Mouse (Mus musculus) retina, postnatal 1 day (tissue): Measurements from ENCODE around the gene Gm8126.
"Not testable (repeated sequence)": the region's sequence is repeated elsewhere in the genome, so short reads cannot be mapped to it uniquely, and the experiment has no call there.

Experiments
- DNase-seq: peaks from one replicate; pipeline ENCODE4 v3.0.0-alpha.2; 2012

The Gm8126 gene

DNA sequence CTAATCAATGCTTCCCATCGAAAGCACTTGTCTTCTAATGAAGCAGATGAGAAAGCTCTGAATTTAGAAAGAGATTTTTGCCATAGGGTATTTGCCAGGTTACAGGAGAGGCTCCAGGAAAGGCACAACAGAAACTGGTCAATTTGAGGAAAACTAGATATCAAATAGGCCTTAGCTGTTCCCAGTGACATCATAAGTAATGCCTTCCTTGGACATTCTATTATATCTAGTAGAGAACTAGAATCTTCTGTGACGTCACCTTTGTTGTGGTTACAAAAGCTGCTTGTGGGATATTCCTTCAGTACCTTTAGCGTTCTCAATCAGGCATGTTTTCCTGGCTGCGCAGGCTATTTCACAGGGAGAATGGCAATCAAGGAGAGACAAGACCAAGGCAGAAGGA lies at the start of gene Gm8126:
Gene Gm8126 (plus strand): TSS at position 301 of the 400 bp plus-strand sequence.
- DNase-seq, result not testable (repeated sequence)

GRCm38 (mm10) chr14:43235204-43235603 lies 23.2 kb upstream of the Gm8126 start, which contains the start of gene Gm8122:
TSS of gene Gm8122 (minus strand) at chr14:43235304.
- DNase-seq, result not testable (repeated sequence)

DNA sequence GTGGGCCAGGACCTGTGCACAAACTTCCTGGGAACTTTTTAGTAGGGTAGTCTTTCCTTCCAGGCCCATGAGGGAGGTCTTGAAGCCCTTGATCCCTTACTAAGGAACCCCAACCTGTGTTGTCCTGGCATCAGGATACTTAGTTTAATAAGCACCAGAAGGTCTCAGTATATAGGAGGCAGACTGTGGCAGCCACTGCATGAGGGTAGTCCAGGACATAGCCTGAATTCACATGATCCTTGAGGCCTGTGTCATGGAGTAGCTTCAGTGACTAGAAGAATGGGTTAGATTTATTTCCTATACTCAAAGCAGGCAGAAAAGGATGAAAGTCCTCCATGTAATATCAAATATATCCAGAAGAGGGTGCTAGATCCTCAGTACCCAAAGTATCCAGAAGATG lies 20.7 kb upstream of the Gm8126 start:
- not testable (repeated sequence) for DNase-seq

DNA sequence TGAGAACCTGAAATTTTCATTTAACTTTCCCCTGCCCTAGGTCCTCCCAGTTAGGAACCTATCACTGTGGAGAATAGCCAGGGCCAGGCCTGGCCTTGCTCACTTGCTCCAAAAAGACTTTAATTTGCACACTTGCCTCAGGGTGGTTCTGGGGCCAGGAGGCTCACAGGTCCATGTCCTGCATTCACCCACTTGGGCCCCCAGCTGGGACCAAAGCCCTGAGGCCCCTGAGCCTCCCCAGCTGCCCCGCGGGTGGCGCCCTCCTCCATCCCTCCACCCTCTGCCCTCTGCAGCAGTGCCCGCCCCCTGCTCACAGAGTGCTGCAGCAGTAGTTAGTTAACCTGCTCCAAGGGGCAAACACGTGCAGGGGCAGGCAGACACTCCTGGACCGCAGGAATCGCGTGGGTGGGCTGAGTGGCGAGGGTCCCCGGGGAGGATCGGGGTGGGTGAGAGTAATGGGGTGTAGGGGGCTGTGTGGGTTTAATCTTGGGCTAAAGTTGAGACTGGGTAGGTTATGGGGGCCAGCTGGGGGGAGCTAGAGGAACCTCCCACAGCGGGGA lies 8.8 kb upstream of the Gm8126 start:
- DNase-seq, result not testable (repeated sequence)

- not testable (repeated sequence) for DNase-seq
These were observed 7.7 kb upstream of the Gm8126 start for GRCm38 (mm10) chr14:43250549-43251253.

GRCm38 (mm10) chr14:43256511-43256910 lies 1.9 kb upstream of the Gm8126 start:
- not testable (repeated sequence) for DNase-seq

DNA sequence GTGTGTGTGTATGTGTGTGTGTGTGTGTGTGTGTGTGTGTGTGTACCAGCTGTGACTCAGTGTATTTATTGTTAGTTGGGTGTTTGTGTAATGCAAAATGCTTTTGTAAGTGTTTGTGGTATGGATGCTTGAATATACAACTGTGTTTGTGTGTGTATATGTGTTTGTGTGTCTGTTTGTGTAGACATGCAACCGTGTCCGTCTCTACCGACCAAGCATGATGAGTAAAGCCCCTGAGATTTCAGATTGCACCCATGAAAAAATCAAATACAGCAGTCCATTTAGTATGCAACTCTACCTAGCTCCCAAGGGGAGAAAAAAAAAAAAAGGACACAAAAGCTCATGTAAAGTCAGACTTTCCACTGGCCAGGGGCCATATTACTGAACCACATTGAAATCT lies 5.0 kb downstream of the Gm8126 start:
- DNase-seq, result not testable (repeated sequence)

GRCm38 (mm10) chr14:43268521-43269084 lies 10.2 kb downstream of the Gm8126 start:
- not testable (repeated sequence) for DNase-seq

DNA sequence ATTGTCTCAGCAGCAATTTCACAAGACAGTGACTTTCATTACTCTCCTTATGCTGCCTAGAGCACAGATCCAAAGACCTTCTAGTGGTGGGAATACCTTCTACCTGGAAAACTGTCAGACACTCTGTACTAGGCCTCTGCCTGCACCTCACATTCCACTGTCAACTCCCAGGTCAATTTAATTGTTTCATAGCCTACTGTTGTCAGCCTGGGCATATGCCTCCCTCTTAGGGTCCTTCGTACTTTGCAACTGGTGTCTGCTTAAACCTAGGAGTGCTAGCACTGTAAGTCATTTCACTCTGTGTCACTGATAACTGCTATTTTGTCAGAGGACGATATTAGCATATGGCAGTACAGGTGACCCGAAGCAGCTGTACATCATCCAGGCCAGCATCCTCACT lies 10.8 kb downstream of the Gm8126 start:
- not testable (repeated sequence) for DNase-seq

DNA sequence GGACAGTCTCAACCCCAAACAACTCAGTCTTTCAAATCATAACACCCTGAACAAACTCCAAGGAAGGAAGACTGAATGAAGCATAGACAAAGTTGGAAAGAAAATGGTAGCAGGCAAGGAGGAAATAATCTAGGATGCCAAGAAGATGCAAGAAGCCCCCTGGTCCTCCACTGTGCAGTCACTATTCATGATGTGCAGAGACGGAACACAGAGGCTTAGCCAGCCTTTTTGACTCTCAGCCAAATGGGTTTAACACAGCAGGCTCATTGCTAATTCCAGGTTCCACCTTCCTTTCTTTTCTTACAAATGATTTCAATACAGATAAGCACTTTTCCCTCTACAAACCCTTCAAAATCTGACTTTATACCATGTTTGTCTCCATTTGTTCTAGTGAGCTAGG lies 14.7 kb downstream of the Gm8126 start:
- not testable (repeated sequence) for DNase-seq

DNA sequence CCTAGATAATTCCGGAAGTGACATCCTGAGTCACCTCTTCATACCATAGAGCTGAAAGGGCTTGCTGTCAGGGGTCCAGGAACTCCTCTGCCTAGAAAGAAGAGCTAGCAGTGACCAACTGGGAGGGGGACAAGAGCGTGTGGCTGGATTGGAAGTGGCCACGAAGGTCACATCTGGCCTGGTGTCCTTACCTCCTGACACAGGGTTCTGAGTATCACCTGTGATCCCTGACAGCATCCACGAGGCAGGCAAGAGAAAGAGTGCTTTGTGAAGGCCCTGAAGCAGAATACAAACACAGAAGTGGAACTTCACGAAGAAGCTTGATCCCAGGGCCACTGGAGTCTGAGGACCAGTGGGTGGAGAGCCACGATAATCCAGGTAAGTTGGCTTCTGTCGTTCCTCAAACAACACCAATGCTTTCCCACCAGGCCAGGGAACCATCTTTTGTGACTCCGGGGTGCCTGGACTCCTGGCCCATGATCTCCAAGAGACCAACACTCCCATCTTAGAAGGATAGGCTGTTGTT lies 16.6 kb downstream of the Gm8126 start, which contains the start of gene Gm9732:
Gene Gm9732 (plus strand): TSS at position 51 of the 526 bp plus-strand sequence.
- DNase-seq, result not testable (repeated sequence)

DNA sequence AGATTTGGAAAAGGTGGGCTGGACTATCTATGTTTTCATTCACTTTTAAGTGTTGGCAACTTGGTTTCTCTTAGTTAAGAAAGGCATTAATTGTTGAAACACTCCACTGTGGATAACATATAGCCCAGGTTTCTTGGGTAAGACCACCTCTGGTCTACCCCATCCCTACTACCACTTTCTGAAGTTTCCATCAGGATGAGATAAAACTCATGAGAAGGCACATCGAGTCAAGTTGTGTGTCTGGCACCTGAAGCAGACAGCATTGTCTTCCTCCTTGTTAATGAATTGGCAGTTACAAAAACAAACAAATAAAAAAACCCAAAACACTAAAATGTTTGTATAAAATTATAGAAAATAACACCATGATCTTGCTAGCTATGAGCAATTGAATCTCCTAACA lies 17.3 kb downstream of the Gm8126 start:
- DNase-seq, result not testable (repeated sequence)

GRCm38 (mm10) chr14:43277468-43277867 lies 19.0 kb downstream of the Gm8126 start:
- peak; percentile 0 for DNase-seq

- not testable (repeated sequence) for DNase-seq
These were observed 19.7 kb downstream of the Gm8126 start for GRCm38 (mm10) chr14:43278146-43278545.

GRCm38 (mm10) chr14:43278681-43279080 lies 20.2 kb downstream of the Gm8126 start:
- DNase-seq, result peak; percentile 0

DNA sequence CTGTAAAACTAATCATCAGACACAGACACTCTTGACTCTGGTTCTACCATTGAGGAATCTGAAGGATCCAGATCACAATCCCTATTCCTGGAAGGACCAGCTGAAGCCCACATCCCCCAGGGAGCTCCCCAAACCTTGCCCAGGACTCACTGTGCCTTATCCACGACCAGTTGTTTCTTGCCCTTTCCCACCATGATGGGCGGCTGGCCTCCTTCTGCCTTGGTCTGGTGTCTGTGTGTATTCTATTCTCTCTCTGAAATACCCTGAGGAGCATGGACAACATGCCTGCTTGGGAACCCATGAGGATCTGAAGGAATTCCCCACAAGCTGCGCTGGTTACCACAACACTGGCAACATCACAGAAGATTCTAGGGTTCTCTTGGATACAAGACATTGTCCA lies 35.1 kb downstream of the Gm8126 start, which contains the start of gene Gm8127:
Gene Gm8127 (minus strand): TSS at position 330 of the 400 bp plus-strand sequence.
- not testable (repeated sequence) for DNase-seq
